Mouse (Mus musculus) midbrain, postnatal 0 days (tissue): ENCODE results near the gene Xcl1. TPM values are rescaled to one million over a fixed set of nuclear protein-coding genes. Genes with fewer than 3 reads are reported as not detected.

ENCODE experiments used
- ATAC-seq: fragments of 200-750 bp; cut with Nextera tagmentation; 2 replicates; pipeline ENCODE4 v1.8.0; 2017; ENCODE audit warnings: moderate number of reproducible peaks, mild to moderate bottlenecking, moderate TSS enrichment, moderate library complexity; ENCODE audit not compliant: low FRiP score
- DNase-seq: peaks from one replicate; pipeline ENCODE4 v3.0.0-alpha.2; 2015; ENCODE audit warnings: low spot score
- H3K27ac ChIP-seq: fragments of 300-500 bp; sonication (generic); 2 replicates; pipeline ENCODE4 v1.5.1; 2014; ENCODE audit warnings: low read depth, mild to moderate bottlenecking, low read length, mixed read lengths
- H3K27me3 ChIP-seq: fragments of 300-500 bp; sonication (generic); 2 replicates; pipeline ENCODE4 v1.6.1; 2014; ENCODE audit warnings: low read length, control low read depth, mixed read lengths; ENCODE audit not compliant: insufficient read depth
- H3K36me3 ChIP-seq: fragments of 300-500 bp; sonication (generic); 2 replicates; pipeline ENCODE4 v1.6.1; 2014; ENCODE audit warnings: low read length, control low read depth, mixed read lengths; ENCODE audit not compliant: insufficient read depth
- H3K4me1 ChIP-seq: fragments of 300-500 bp; sonication (generic); 2 replicates; pipeline ENCODE4 v1.6.1; 2014; ENCODE audit warnings: mild to moderate bottlenecking, control low read depth, antibody characterized with exemption, low read length, mixed read lengths; ENCODE audit not compliant: insufficient read depth
- H3K4me2 ChIP-seq: fragments of 300-500 bp; sonication (generic); 2 replicates; pipeline ENCODE4 v1.6.1; 2014; ENCODE audit warnings: low read depth, mild to moderate bottlenecking, low read length, mixed read lengths; ENCODE audit not compliant: poor library complexity, severe bottlenecking
- H3K4me3 ChIP-seq: fragments of 300-500 bp; sonication (generic); 2 replicates; pipeline ENCODE4 v1.5.1; 2014; ENCODE audit warnings: low read depth, mild to moderate bottlenecking, low read length, moderate library complexity
- H3K9ac ChIP-seq: fragments of 300-500 bp; sonication (generic); replicated peaks from 2 replicates; pipeline ENCODE4 v1.6.1; 2014; ENCODE audit warnings: mild to moderate bottlenecking, low read length, moderate library complexity, mixed read lengths; ENCODE audit not compliant: poor library complexity, severe bottlenecking
- H3K9me3 ChIP-seq: fragments of 300-500 bp; sonication (generic); 2 replicates; pipeline ENCODE4 v1.6.1; 2016; ENCODE audit warnings: low read length, control low read depth
- CTCF ChIP-seq: IDR thresholded peaks from 2 replicates; pipeline ENCODE4 v1.5.1; 2016; ENCODE audit warnings: antibody characterized with exemption, mild to moderate bottlenecking
- WGBS: fragments of 180-500 bp; shearing (Covaris S2); extraction: QIAGEN DNeasy Blood & Tissue Kit; methylation state at CpG from one replicate; pipeline ENCODE4 v1.1.7; 2014; 5-methylcytosine and 5-hydroxymethylcytosine counted together
- polyA plus RNA-seq: library from polyadenylated mRNA; unstranded; fragments of >200 nt; fragmentation: Nextera tagmentation; extraction: Ambion mirVana; gene quantifications from 2 replicates; pipeline ENCODE4 v1.2.1, GENCODE M21; 2015
- total RNA-seq: library from RNA; depleted of rRNA; stranded (reverse); fragments of >200 nt; gene quantifications from 2 replicates; pipeline ENCODE4 v1.2.3, GENCODE M21; 2014

Xcl1 gene
- total and polyA plus RNA-seq, 2 experiments from 2014 or later, result not detected

DNA sequence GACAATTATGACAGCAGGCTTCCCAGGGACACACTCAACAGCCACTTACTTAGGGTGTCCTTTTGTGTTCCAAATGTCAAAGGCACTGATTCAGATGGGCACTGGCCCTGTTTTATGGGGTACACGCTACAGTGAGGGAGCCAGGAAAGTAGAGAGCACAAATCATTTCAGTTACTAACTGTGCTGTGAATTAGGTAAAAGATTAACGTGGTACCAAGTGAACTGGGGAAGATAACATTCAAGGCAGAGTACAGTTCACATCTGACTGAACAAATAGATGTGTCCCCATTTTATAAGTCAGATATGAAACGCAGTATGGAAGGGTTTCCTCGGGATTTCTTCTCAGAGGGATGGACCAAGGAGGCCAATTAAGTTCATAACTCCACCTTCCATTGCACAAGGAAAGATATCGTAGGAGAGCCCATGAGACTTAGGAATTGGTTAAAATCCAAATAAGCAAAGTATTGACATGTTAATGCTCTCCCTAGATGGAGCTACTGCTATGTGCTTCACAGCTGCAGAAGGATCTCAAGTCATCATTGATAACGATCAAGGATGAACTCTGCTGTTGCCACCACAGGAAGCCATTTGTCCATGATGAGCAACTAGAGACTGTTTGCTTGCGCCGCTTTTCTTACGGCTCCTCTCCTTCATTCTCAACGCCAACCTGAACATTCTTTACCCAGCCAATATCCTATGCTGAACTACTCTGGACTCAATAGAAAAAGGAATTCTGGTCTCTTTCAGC is 1.7 kb downstream of the Xcl1 start:
- H3K27me3 ChIP-seq, result no peaks in the 10 kb centered on the region
- H3K4me1 ChIP-seq, result no peaks in the 10 kb centered on the region
- WGBS, result 88% methylated on average over 10 of the region's 10 CpGs
- no peaks in the 10 kb centered on the region for H3K9me3 ChIP-seq
- no peak overlapping the region for H3K9ac ChIP-seq
- H3K27ac ChIP-seq, result no peak overlapping the region
- DNase-seq (no peak), ATAC-seq (no peak)
- no peak for TF ChIP-seq CTCF
- H3K4me2 ChIP-seq, result no peak overlapping the region
- no peak overlapping the region for H3K4me3 ChIP-seq
- H3K36me3 ChIP-seq, result no peaks in the 10 kb centered on the region

DNA sequence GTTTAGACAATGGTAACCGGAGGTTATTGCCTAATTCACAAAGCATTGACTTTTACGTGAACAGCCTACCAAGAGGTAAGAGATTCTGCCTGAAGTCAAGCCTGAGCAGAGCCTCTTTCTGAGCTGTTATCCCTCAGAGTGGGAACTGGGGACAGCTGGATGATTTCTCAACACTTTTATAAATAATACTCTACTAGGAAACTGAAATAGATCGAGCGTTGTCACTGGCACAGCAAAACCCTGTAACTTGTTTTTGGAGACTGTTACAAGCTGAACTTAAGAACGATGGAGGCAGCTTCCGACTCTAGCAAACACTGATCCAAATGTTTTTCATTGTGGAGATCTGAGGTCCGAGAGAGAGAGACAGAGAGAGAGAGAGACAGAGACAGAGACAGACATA is 4.2 kb downstream of the Xcl1 start:
- Histone ChIP-seq H3K4me3 (no peak overlapping the region), H3K9ac (no peak overlapping the region), H3K9me3 (no peaks in the 10 kb centered on the region), H3K4me1 (no peaks in the 10 kb centered on the region), H3K4me2 (no peak overlapping the region), H3K36me3 (no peaks in the 10 kb centered on the region), H3K27me3 (no peaks in the 10 kb centered on the region), H3K27ac (no peak overlapping the region)
- 95% methylated on average over 7 of the region's 7 CpGs for WGBS
- no peak for ATAC-seq
- no peak for TF ChIP-seq CTCF
- no peak for DNase-seq

DNA sequence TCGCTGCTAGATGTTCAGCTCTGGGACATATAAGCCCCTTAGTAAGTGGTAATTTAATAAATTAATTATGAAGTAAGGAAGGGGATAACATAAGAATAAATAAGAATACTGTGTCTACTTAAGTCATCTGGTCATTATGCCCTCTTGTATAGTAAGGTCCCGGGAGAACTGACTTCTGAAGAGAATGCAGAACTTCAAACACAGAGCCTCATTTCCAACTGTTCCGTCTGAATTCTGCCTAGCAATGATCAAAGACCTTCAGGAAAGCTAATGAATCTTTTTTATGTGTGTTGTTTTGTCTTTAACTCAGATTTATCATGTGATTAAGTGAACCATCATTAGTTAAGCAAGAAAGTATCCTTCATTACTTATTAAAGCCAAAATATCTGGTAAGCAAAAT is 5.3 kb downstream of the Xcl1 start:
- DNase-seq (no peak), ATAC-seq (no peak)
- Histone ChIP-seq H3K9ac (no peak overlapping the region), H3K4me1 (no peaks in the 10 kb centered on the region), H3K4me3 (no peak overlapping the region), H3K27me3 (no peaks in the 10 kb centered on the region), H3K36me3 (no peaks in the 10 kb centered on the region), H3K27ac (no peak overlapping the region), H3K9me3 (no peaks in the 10 kb centered on the region), H3K4me2 (no peak overlapping the region)
- WGBS, result 60% methylated on average over 3 of the region's 3 CpGs
- no peak for TF ChIP-seq CTCF

DNA sequence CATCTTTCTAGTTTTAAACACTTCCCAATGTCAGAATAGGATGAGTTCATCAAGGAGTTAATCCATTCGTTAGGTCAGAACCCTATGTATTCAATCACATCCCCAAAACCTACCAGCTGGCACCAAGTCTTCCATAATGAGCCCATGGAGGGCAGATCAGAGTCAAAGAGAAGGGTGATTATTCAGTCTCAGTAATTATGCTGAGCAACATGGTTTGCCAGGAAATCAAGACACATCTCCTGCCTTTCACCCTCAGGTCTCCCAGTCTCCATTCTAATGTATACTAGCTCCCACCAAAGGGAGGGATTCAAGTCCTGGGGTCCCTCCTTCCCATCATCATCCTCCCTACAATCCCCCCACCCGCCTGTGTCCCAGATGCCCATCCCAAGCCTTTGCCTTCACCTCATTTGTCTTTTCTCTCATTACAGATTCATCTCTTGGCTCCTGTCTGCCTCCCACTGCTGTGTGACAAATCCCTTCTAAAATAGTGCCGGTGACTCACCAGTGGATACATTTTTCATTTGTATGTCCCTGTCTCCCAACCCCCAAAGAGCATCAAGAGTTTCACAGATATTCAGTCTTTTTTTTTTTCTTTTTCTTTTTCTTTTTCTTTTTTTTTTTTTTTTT is 8.7 kb downstream of the Xcl1 start:
- Histone ChIP-seq H3K27me3 (no peaks in the 10 kb centered on the region), H3K4me2 (no peak overlapping the region), H3K27ac (no peak overlapping the region), H3K9me3 (no peaks in the 10 kb centered on the region), H3K9ac (no peak overlapping the region), H3K36me3 (no peaks in the 10 kb centered on the region), H3K4me3 (no peak overlapping the region), H3K4me1 (no peaks in the 10 kb centered on the region)
- peak; percentile 5 for DNase-seq
- 48% methylated on average over 3 of the region's 3 CpGs for WGBS
- no peak for TF ChIP-seq CTCF
- no peak for ATAC-seq

DNA sequence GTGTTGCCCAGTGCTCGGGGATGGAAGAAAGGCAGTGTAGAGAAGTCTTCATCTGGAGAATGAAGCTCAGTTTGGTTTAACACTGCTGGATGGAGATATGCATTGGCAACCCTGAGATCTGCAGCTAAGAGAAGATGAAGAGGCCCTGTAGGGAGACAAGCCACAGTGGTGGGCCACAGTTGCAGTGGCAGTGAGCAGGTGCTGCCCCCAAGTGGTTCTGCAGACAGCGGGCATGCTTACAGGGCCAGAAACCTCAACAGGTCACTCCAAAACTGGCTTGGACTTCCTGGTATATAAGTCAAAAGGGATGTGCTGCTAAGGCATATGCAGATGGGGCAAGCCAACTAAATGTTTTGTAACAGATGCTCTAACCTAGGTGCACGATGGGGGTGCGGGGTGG is 30.3 kb downstream of the Xcl1 start:
- Histone ChIP-seq H3K27me3 (no peaks in the 10 kb centered on the region), H3K9me3 (no peaks in the 10 kb centered on the region), H3K4me1 (no peaks in the 10 kb centered on the region), H3K36me3 (no peaks in the 10 kb centered on the region), H3K4me2 (no peak overlapping the region), H3K9ac (no peak overlapping the region), H3K27ac (no peak overlapping the region), H3K4me3 (no peak overlapping the region)
- ATAC-seq (no peak), DNase-seq (peak; percentile 72)
- WGBS, result 56% methylated on average over 4 of the region's 4 CpGs
- peak; percentile 71 for TF ChIP-seq CTCF

DNA sequence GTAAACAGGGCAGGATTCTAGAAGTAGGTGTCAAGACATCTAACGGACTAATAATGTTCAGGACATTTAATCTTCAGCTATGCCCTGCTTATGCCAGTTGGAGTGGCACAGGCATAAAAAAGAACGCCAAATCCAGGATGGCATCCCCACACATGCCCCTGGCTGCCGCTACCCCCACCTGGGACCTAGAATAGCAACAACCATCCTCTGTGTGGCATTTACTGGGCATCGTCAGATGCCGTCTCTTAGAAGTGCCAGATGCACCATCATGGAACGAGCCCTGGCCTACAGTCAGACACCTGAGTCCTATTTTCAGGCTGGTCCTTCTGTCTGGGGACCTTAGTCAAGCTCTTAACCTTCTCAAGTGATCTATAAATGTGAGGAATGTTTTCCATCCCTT is 34.6 kb downstream of the Xcl1 start:
- TF ChIP-seq CTCF, result no peak
- no peak for DNase-seq
- 83% methylated on average over 6 of the region's 6 CpGs for WGBS
- no peak overlapping the region for H3K4me2 ChIP-seq
- H3K9ac ChIP-seq, result no peak overlapping the region
- ATAC-seq, result no peak
- H3K36me3 ChIP-seq, result no peaks in the 10 kb centered on the region
- no peaks in the 10 kb centered on the region for H3K27me3 ChIP-seq
- no peak overlapping the region for H3K4me3 ChIP-seq
- H3K9me3 ChIP-seq, result no peaks in the 10 kb centered on the region
- H3K4me1 ChIP-seq, result peaks cover 4% of the 10 kb centered on the region; the same call in 1 of the 2 replicates
- no peak overlapping the region for H3K27ac ChIP-seq
